Mouse (Mus musculus): ENCODE measurements around the gene B4galt5. TPM values are rescaled to one million over a fixed set of nuclear protein-coding genes. Genes with fewer than 3 reads are reported as not detected.

Gene B4galt5
- polyA plus RNA-seq, 1 experiment from 2014 or later = 4.5 TPM

- Histone ChIP-seq H3K9me3 (ENCODE audit: control insufficient read depth, low read length) (no peaks in the 10 kb centered on the region), H3K36me3 (ENCODE audit: control insufficient read depth, insufficient read depth, low read length) (no peaks in the 10 kb centered on the region), H3K4me3 (ENCODE audit: low read depth, low read length) (no peak overlapping the region), H3K27ac (replicated peaks) (no peak overlapping the region), H3K27me3 (ENCODE audit: control insufficient read depth, insufficient read depth, low read length) (no peaks in the 10 kb centered on the region), H3K9ac (ENCODE audit: low read length) (no peak overlapping the region), H3K4me2 (replicated peaks; ENCODE audit: low read depth) (no peak overlapping the region), H3K4me1 (replicated peaks; ENCODE audit: control insufficient read depth, insufficient read depth) (no peaks in the 10 kb centered on the region)
- DNase-seq (ENCODE audit: low spot score) (peak; percentile 40), ATAC-seq (ENCODE audit: low FRiP score, low TSS enrichment) (peak; percentile 66)
- WGBS = 72% methylated on average over 8 of the region's 8 CpGs
- TF ChIP-seq EP300 (optimal IDR thresholded peaks at IDR 0.05) = no peak
- no peak for TF ChIP-seq CTCF (IDR thresholded peaks at IDR 0.05; ENCODE audit: low read depth)
Observed at GRCm38 (mm10) chr2:167263040-167263810, 85.8 kb downstream of the B4galt5 start.

GRCm38 (mm10) chr2:167262433-167262832, 86.5 kb downstream of the B4galt5 start:
- Histone ChIP-seq H3K4me3 (ENCODE audit: low read depth, low read length) (no peak overlapping the region), H3K4me2 (replicated peaks; ENCODE audit: low read depth) (no peak overlapping the region), H3K4me1 (replicated peaks; ENCODE audit: control insufficient read depth, insufficient read depth) (no peaks in the 10 kb centered on the region), H3K9me3 (ENCODE audit: control insufficient read depth, low read length) (no peaks in the 10 kb centered on the region), H3K36me3 (ENCODE audit: control insufficient read depth, insufficient read depth, low read length) (no peaks in the 10 kb centered on the region), H3K27me3 (ENCODE audit: control insufficient read depth, insufficient read depth, low read length) (no peaks in the 10 kb centered on the region), H3K27ac (replicated peaks) (no peak overlapping the region), H3K9ac (ENCODE audit: low read length) (no peak overlapping the region)
- WGBS = 74% methylated on average over 10 of the region's 10 CpGs
- no peak for TF ChIP-seq EP300 (optimal IDR thresholded peaks at IDR 0.05)
- TF ChIP-seq CTCF (IDR thresholded peaks at IDR 0.05; ENCODE audit: low read depth) = no peak
- ATAC-seq (ENCODE audit: low FRiP score, low TSS enrichment) (no peak), DNase-seq (ENCODE audit: low spot score) (no peak)

GRCm38 (mm10) chr2:167261106-167261505, 87.9 kb downstream of the B4galt5 start:
- no peaks in the 10 kb centered on the region for H3K36me3 ChIP-seq (ENCODE audit: control insufficient read depth, insufficient read depth, low read length)
- H3K4me2 ChIP-seq (replicated peaks; ENCODE audit: low read depth) = no peak overlapping the region
- H3K4me1 ChIP-seq (replicated peaks; ENCODE audit: control insufficient read depth, insufficient read depth) = no peaks in the 10 kb centered on the region
- no peak overlapping the region for H3K4me3 ChIP-seq (ENCODE audit: low read depth, low read length)
- no peak for TF ChIP-seq EP300 (optimal IDR thresholded peaks at IDR 0.05)
- no peak for TF ChIP-seq CTCF (IDR thresholded peaks at IDR 0.05; ENCODE audit: low read depth)
- no peaks in the 10 kb centered on the region for H3K9me3 ChIP-seq (ENCODE audit: control insufficient read depth, low read length)
- H3K27ac ChIP-seq (replicated peaks) = peak overlapping the region; percentile 36
- WGBS = 46% methylated on average over 4 of the region's 4 CpGs
- no peak overlapping the region for H3K9ac ChIP-seq (ENCODE audit: low read length)
- peak; percentile 59 for ATAC-seq (ENCODE audit: low FRiP score, low TSS enrichment)
- no peaks in the 10 kb centered on the region for H3K27me3 ChIP-seq (ENCODE audit: control insufficient read depth, insufficient read depth, low read length)
- DNase-seq (ENCODE audit: low spot score) = no peak

- 27% methylated on average over 3 of the region's 3 CpGs for WGBS
- Histone ChIP-seq H3K4me3 (ENCODE audit: low read depth, low read length) (no peak overlapping the region), H3K36me3 (ENCODE audit: control insufficient read depth, insufficient read depth, low read length) (no peaks in the 10 kb centered on the region), H3K9ac (ENCODE audit: low read length) (no peak overlapping the region), H3K4me2 (replicated peaks; ENCODE audit: low read depth) (no peak overlapping the region), H3K9me3 (ENCODE audit: control insufficient read depth, low read length) (no peaks in the 10 kb centered on the region), H3K4me1 (replicated peaks; ENCODE audit: control insufficient read depth, insufficient read depth) (no peaks in the 10 kb centered on the region), H3K27me3 (ENCODE audit: control insufficient read depth, insufficient read depth, low read length) (no peaks in the 10 kb centered on the region), H3K27ac (replicated peaks) (no peak overlapping the region)
- ATAC-seq (ENCODE audit: low FRiP score, low TSS enrichment) (no peak), DNase-seq (ENCODE audit: low spot score) (no peak)
- TF ChIP-seq CTCF (IDR thresholded peaks at IDR 0.05; ENCODE audit: low read depth) (no peak), EP300 (optimal IDR thresholded peaks at IDR 0.05) (no peak)
Observed at GRCm38 (mm10) chr2:167257790-167258189, 91.2 kb downstream of the B4galt5 start.

GRCm38 (mm10) chr2:167254808-167255207, 94.2 kb downstream of the B4galt5 start:
- H3K9me3 ChIP-seq (ENCODE audit: control insufficient read depth, low read length) = no peaks in the 10 kb centered on the region
- H3K4me2 ChIP-seq (replicated peaks; ENCODE audit: low read depth) = no peak overlapping the region
- H3K27me3 ChIP-seq (ENCODE audit: control insufficient read depth, insufficient read depth, low read length) = no peaks in the 10 kb centered on the region
- no peak overlapping the region for H3K27ac ChIP-seq (replicated peaks)
- no peak for TF ChIP-seq EP300 (optimal IDR thresholded peaks at IDR 0.05)
- TF ChIP-seq CTCF (IDR thresholded peaks at IDR 0.05; ENCODE audit: low read depth) = no peak
- H3K4me3 ChIP-seq (ENCODE audit: low read depth, low read length) = no peak overlapping the region
- ATAC-seq (ENCODE audit: low FRiP score, low TSS enrichment) (no peak), DNase-seq (ENCODE audit: low spot score) (no peak)
- WGBS = 55% methylated on average over 6 of the region's 6 CpGs
- H3K36me3 ChIP-seq (ENCODE audit: control insufficient read depth, insufficient read depth, low read length) = no peaks in the 10 kb centered on the region
- 0 out of 2 replicates have a peak, but pooled peaks cover 2% of the 10 kb centered on the region for H3K4me1 ChIP-seq (replicated peaks; ENCODE audit: control insufficient read depth, insufficient read depth)
- H3K9ac ChIP-seq (ENCODE audit: low read length) = no peak overlapping the region

GRCm38 (mm10) chr2:167254185-167254584, 94.8 kb downstream of the B4galt5 start:
- Histone ChIP-seq H3K9ac (ENCODE audit: low read length) (no peak overlapping the region), H3K4me3 (ENCODE audit: low read depth, low read length) (no peak overlapping the region), H3K4me2 (replicated peaks; ENCODE audit: low read depth) (no peak overlapping the region), H3K27ac (replicated peaks) (0 out of 2 replicates have a peak overlapping the region, but pooled peaks have one; percentile 53), H3K36me3 (ENCODE audit: control insufficient read depth, insufficient read depth, low read length) (no peaks in the 10 kb centered on the region), H3K4me1 (replicated peaks; ENCODE audit: control insufficient read depth, insufficient read depth) (0 out of 2 replicates have a peak, but pooled peaks cover 2% of the 10 kb centered on the region), H3K9me3 (ENCODE audit: control insufficient read depth, low read length) (no peaks in the 10 kb centered on the region), H3K27me3 (ENCODE audit: control insufficient read depth, insufficient read depth, low read length) (no peaks in the 10 kb centered on the region)
- TF ChIP-seq EP300 (optimal IDR thresholded peaks at IDR 0.05) (no peak), CTCF (IDR thresholded peaks at IDR 0.05; ENCODE audit: low read depth) (no peak)
- 49% methylated on average over 7 of the region's 7 CpGs for WGBS
- ATAC-seq (ENCODE audit: low FRiP score, low TSS enrichment) (peak; percentile 25; the same call in 1 of the 2 replicates), DNase-seq (ENCODE audit: low spot score) (no peak)

Data from stomach, postnatal 0 days (tissue).